ENCODE assay signal across 20 mouse cellular contexts in genomic region chr2:142803760-142804448, GRCm38 (mm10).
A peak's percentile ranks its signal among the peaks of the same experiment; 100 is the strongest.
DNase-seq lines count a peak whose midpoint lies in the region; ATAC-seq and TF ChIP-seq lines count a peak whose summit lies in the region.
"Had no signal": no experiment of that assay in that cellular context is flagged by ENCODE, and none has a peak within 500 bp of the region (broad histone marks: within the 10 kb centered on the region; RNA-seq: fewer than 3 reads in every experiment).

No protein-coding gene starts in this region.

- no peak overlapping the region for H3K4me2 ChIP-seq in kidney, embryonic 16.5 days (replicated peaks; ENCODE audit: low read depth, low read length)
- H3K4me2 ChIP-seq in intestine, embryonic 15.5 days (replicated peaks), result no peak overlapping the region
- H3K4me2 ChIP-seq: embryonic facial prominence, embryonic 13.5 days; forebrain, embryonic 12.5 days; heart, embryonic 11.5 days; heart, embryonic 15.5 days had no signal

- no peak overlapping the region for H3K27ac ChIP-seq in kidney, adult 2 months (ENCODE audit: insufficient read depth, low read depth, low read length)
- H3K27ac ChIP-seq in kidney, embryonic 16.5 days (ENCODE audit: low read length), result no peak overlapping the region
- no peak overlapping the region for H3K27ac ChIP-seq in intestine, embryonic 15.5 days
- peak overlapping the region; percentile 42 for H3K27ac ChIP-seq in small intestine, adult 2 months (ENCODE audit: insufficient read depth, low read depth, low read length)
- H3K27ac ChIP-seq: embryonic facial prominence, embryonic 13.5 days; forebrain, embryonic 12.5 days; heart, adult 2 months; heart, embryonic 15.5 days had no signal

- TF ChIP-seq POLR2A in kidney, adult 2 months (IDR thresholded peaks at IDR 0.05; ENCODE audit: low read depth, low read length), result no peak
- no peak for TF ChIP-seq POLR2A in small intestine, adult 2 months (IDR thresholded peaks at IDR 0.05; ENCODE audit: low read depth, low read length)

- H3K36me3 ChIP-seq in kidney, adult 2 months (ENCODE audit: control insufficient read depth, insufficient read depth, low read length), result no peaks in the 10 kb centered on the region
- no peaks in the 10 kb centered on the region for H3K36me3 ChIP-seq in kidney, embryonic 16.5 days (ENCODE audit: insufficient read depth, low read length)
- H3K36me3 ChIP-seq in intestine, embryonic 15.5 days, result no peaks in the 10 kb centered on the region
- no peaks in the 10 kb centered on the region for H3K36me3 ChIP-seq in small intestine, adult 2 months (ENCODE audit: control insufficient read depth, insufficient read depth, low read length)
- H3K36me3 ChIP-seq: embryonic facial prominence, embryonic 13.5 days; forebrain, embryonic 12.5 days; heart, embryonic 15.5 days had no signal

- no peak overlapping the region for H3K9ac ChIP-seq in kidney, embryonic 16.5 days (replicated peaks; ENCODE audit: low read length)
- H3K9ac ChIP-seq in intestine, embryonic 15.5 days, result no peak overlapping the region
- H3K9ac ChIP-seq: embryonic facial prominence, embryonic 13.5 days; forebrain, embryonic 12.5 days; heart, embryonic 15.5 days had no signal

- peak; percentile 78 for DNase-seq in kidney, adult 2 months
- no peak for DNase-seq in kidney, postnatal 10 days
- DNase-seq in kidney, postnatal 36 days, result peak; percentile 16 to 53
- DNase-seq in T-cell, adult 2 months (ENCODE audit: low spot score), result no peak
- DNase-seq: adrenal gland, postnatal 14 days; cerebellum, adult 18-20 months; cerebellum, adult 9-11 months; cerebellum, postnatal 36 days; gastrocnemius, postnatal 14 days; heart, adult 2 months; heart, postnatal 14 days had no signal

- H3K27me3 ChIP-seq in kidney, adult 2 months (replicated peaks; ENCODE audit: control insufficient read depth, insufficient read depth, low read length), result no peaks in the 10 kb centered on the region
- no peaks in the 10 kb centered on the region for H3K27me3 ChIP-seq in kidney, embryonic 16.5 days (ENCODE audit: insufficient read depth, low read length)
- H3K27me3 ChIP-seq in intestine, embryonic 15.5 days (replicated peaks), result no peaks in the 10 kb centered on the region
- no peaks in the 10 kb centered on the region for H3K27me3 ChIP-seq in small intestine, adult 2 months (ENCODE audit: control insufficient read depth, insufficient read depth, low read length)
- H3K27me3 ChIP-seq: embryonic facial prominence, embryonic 13.5 days; forebrain, embryonic 12.5 days; heart, embryonic 15.5 days had no signal

- peaks cover 2% of the 10 kb centered on the region; the same call in 1 of the 2 replicates for H3K4me1 ChIP-seq in kidney, adult 2 months (ENCODE audit: control insufficient read depth, insufficient read depth, low read length)
- H3K4me1 ChIP-seq in kidney, embryonic 16.5 days (ENCODE audit: insufficient read depth, low read length), result no peaks in the 10 kb centered on the region
- H3K4me1 ChIP-seq in intestine, embryonic 15.5 days (replicated peaks), result no peaks in the 10 kb centered on the region
- peaks cover 2% of the 10 kb centered on the region; the same call in 1 of the 2 replicates for H3K4me1 ChIP-seq in small intestine, adult 2 months (ENCODE audit: control insufficient read depth, insufficient read depth, insufficient read length, low read length)
- H3K4me1 ChIP-seq: embryonic facial prominence, embryonic 13.5 days; forebrain, embryonic 12.5 days; heart, embryonic 15.5 days had no signal

- no peak for ATAC-seq in kidney, embryonic 16.5 days (ENCODE audit: low FRiP score, low TSS enrichment)
- peak; percentile 87 for ATAC-seq in intestine, embryonic 15.5 days
- ATAC-seq: activated CD4-positive, CD25-positive, alpha-beta regulatory T cell, adult 4 months; forebrain, embryonic 16.5 days had no signal

- WGBS in kidney, adult 2 months, result 76% methylated on average over 1 of the region's 1 CpGs
- 100% methylated on average over 1 of the region's 1 CpGs for WGBS in kidney, embryonic 16.5 days
- 95% methylated on average over 1 of the region's 1 CpGs for WGBS in intestine, embryonic 15.5 days
- 90% methylated on average over 1 of the region's 1 CpGs for WGBS in small intestine, adult 2 months

- no peak overlapping the region for H3K4me3 ChIP-seq in kidney, adult 2 months (ENCODE audit: insufficient read depth, low read depth, low read length)
- no peak overlapping the region for H3K4me3 ChIP-seq in kidney, embryonic 16.5 days (ENCODE audit: low read length)
- H3K4me3 ChIP-seq in intestine, embryonic 15.5 days (replicated peaks), result no peak overlapping the region
- no peak overlapping the region for H3K4me3 ChIP-seq in small intestine, adult 2 months (ENCODE audit: low read depth, low read length)
- H3K4me3 ChIP-seq: embryonic facial prominence, embryonic 13.5 days; forebrain, embryonic 12.5 days; heart, adult 2 months; heart, embryonic 15.5 days had no signal

- no peak for TF ChIP-seq CTCF in kidney, adult 2 months (conservative IDR thresholded peaks at IDR 0.05; ENCODE audit: insufficient read depth, insufficient read length, low read depth, low read length)
- no peak for TF ChIP-seq CTCF in small intestine, adult 2 months (IDR thresholded peaks at IDR 0.05; ENCODE audit: extremely low read depth, insufficient read length, insufficient replicate concordance, low read depth, low read length)

- H3K9me3 ChIP-seq in kidney, embryonic 16.5 days (ENCODE audit: low read length), result no peaks in the 10 kb centered on the region
- no peaks in the 10 kb centered on the region for H3K9me3 ChIP-seq in intestine, embryonic 15.5 days
- H3K9me3 ChIP-seq: embryonic facial prominence, embryonic 13.5 days; forebrain, embryonic 12.5 days; heart, embryonic 15.5 days had no signal

Comparison
In these comparisons a context has a peak if more than half of its experiments do, and no peak if none do; other contexts are left out.
1. DNase-seq: peak in kidney, adult 2 months (single experiment) and kidney, postnatal 36 days (2 of 2); none in kidney, postnatal 10 days (single experiment) and T-cell, adult 2 months (single experiment).